Mouse (Mus musculus) spleen, adult 2 months (tissue): ENCODE results near the gene Olfr569. TPM values are rescaled to one million over a fixed set of nuclear protein-coding genes. Genes with fewer than 3 reads are reported as not detected.

Source experiments
- DNase-seq, 2 experiments: peaks; one replicate each; pipeline versions ENCODE4 v3.0.0 to v3.0.0-alpha.2; 2012 to 2021; ENCODE audit warnings: low spot score in 2 of 2, low read depth in 1 of 2
- H3K27ac ChIP-seq: fragments of 200-500 bp; 2 replicates; pipeline ENCODE4 v1.5.1; 2012; ENCODE audit warnings: low read length, inconsistent platforms; ENCODE audit not compliant: insufficient read depth
- H3K27me3 ChIP-seq: fragments of 200-500 bp; 2 replicates; pipeline ENCODE4 v1.6.1; 2012; ENCODE audit warnings: mild to moderate bottlenecking, moderate library complexity, low read length, inconsistent platforms; ENCODE audit not compliant: control insufficient read depth, insufficient read depth
- H3K36me3 ChIP-seq: fragments of 200-500 bp; 2 replicates; pipeline ENCODE4 v1.6.1; 2012; ENCODE audit warnings: mild to moderate bottlenecking, low read length, inconsistent platforms; ENCODE audit not compliant: control insufficient read depth, insufficient read depth
- H3K4me1 ChIP-seq: fragments of 200-500 bp; 2 replicates; pipeline ENCODE4 v1.6.1; 2011; ENCODE audit warnings: inconsistent platforms; ENCODE audit not compliant: control insufficient read depth, insufficient read depth, insufficient read length
- H3K4me3 ChIP-seq: fragments of 200-500 bp; 2 replicates; pipeline ENCODE4 v1.5.1; 2011; ENCODE audit warnings: mild to moderate bottlenecking, inconsistent platforms; ENCODE audit not compliant: insufficient read depth, insufficient read length; ENCODE audit errors: extremely low read depth
- CTCF ChIP-seq: fragments of 200-500 bp; IDR thresholded peaks from 2 replicates; pipeline ENCODE4 v1.5.1; 2011; ENCODE audit warnings: mild to moderate bottlenecking, inconsistent platforms; ENCODE audit not compliant: insufficient read depth, insufficient read length, insufficient replicate concordance; ENCODE audit errors: extremely low read depth
- POLR2A ChIP-seq: fragments of 200-500 bp; IDR thresholded peaks from 2 replicates; pipeline ENCODE4 v1.6.1; 2011; ENCODE audit warnings: low read depth, low read length, inconsistent platforms
- WGBS: fragments of 180-500 bp; shearing (Covaris S2); methylation state at CpG from one replicate; pipeline ENCODE4 v1.1.7; 2018; 5-methylcytosine and 5-hydroxymethylcytosine counted together
- polyA plus RNA-seq: library from polyadenylated mRNA; depleted of rRNA; stranded (reverse); fragments of >200 nt; gene quantifications from 2 replicates; pipeline ENCODE4 v1.2.3, GENCODE M21; 2012; rRNA removed

Olfr569 gene
- polyA plus RNA-seq, 1 experiment: not detected

GRCm38 (mm10) chr7:102876822-102877221 lies 13.9 kb downstream of the Olfr569 start, which contains the start of gene Olfr568:
Gene Olfr568 (plus strand): TSS chr7:102877122.
- no peak for DNase-seq
- TF ChIP-seq CTCF: no peak
- TF ChIP-seq POLR2A: no peak
- H3K27me3 ChIP-seq: no peaks in the 10 kb centered on the region

GRCm38 (mm10) chr7:102858665-102859064 lies 32.0 kb downstream of the Olfr569 start, which contains the start of gene Olfr566:
Gene Olfr566 (minus strand): TSS chr7:102858765.
- Histone ChIP-seq H3K27ac (no peak within 1 kb of the TSS), H3K27me3 (no peaks in the 10 kb centered on the region), H3K36me3 (no peaks in the 10 kb centered on the region), H3K4me1 (no peaks in the 10 kb centered on the region), H3K4me3 (no peak within 1 kb of the TSS)
- no peak for DNase-seq
- TF ChIP-seq CTCF (no peak), POLR2A (no peak)
- WGBS: 81% methylated on average over 1 of the region's 1 CpGs

More at GRCm38 (mm10) chr7:102876822-102877221, 13.9 kb downstream of the Olfr569 start, which contains the start of gene Olfr568:
- Histone ChIP-seq H3K36me3 (no peaks in the 10 kb centered on the region), H3K4me1 (no peaks in the 10 kb centered on the region), H3K27ac (no peak within 1 kb of the TSS), H3K4me3 (no peak within 1 kb of the TSS)

- Histone ChIP-seq H3K4me1 (no peaks in the 10 kb centered on the region), H3K4me3 (no peak overlapping the region), H3K36me3 (no peaks in the 10 kb centered on the region), H3K27me3 (no peaks in the 10 kb centered on the region), H3K27ac (no peak overlapping the region)
- no peak for DNase-seq
- no peak for TF ChIP-seq POLR2A
- no peak for TF ChIP-seq CTCF
These were observed 34.9 kb downstream of the Olfr569 start for GRCm38 (mm10) chr7:102855807-102856206.

Other genes starting within 250 kb of the Olfr569 start
- gene Olfr555, start 232.1 kb downstream of the Olfr569 start, polyA plus RNA-seq: not detected in 2 replicates
- gene Olfr556, start 226.0 kb downstream of the Olfr569 start, polyA plus RNA-seq: not detected in 2 replicates
- gene Trim68, start 203.6 kb downstream of the Olfr569 start, polyA plus RNA-seq: 10.6 and 12.4 TPM in 2 replicates
- gene Olfr557, start 195.0 kb downstream of the Olfr569 start, polyA plus RNA-seq: not detected in 2 replicates
- 0.07 and 0.19 TPM in 2 replicates for gene Olfr558, start 188.7 kb downstream of the Olfr569 start, polyA plus RNA-seq
- gene Olfr33, start 171.8 kb downstream of the Olfr569 start, polyA plus RNA-seq: not detected in 2 replicates
- not detected in 2 replicates for gene Olfr559, start 163.4 kb downstream of the Olfr569 start, polyA plus RNA-seq
- not detected in 2 replicates for gene Olfr560, start 131.5 kb downstream of the Olfr569 start, polyA plus RNA-seq
- gene Olfr78, start 131.4 kb downstream of the Olfr569 start, polyA plus RNA-seq: 0.12 and 0.26 TPM in 2 replicates
- not detected in 2 replicates for gene Olfr561, start 119.7 kb downstream of the Olfr569 start, polyA plus RNA-seq
- not detected in 2 replicates for gene Olfr564, start 87.4 kb downstream of the Olfr569 start, polyA plus RNA-seq
- gene Olfr566, start 32.1 kb downstream of the Olfr569 start, polyA plus RNA-seq: not detected in 2 replicates
- gene Olfr568, start 13.8 kb downstream of the Olfr569 start, polyA plus RNA-seq: not detected in 2 replicates
- gene Olfr570, start 3.7 kb upstream of the Olfr569 start, polyA plus RNA-seq: not detected in 2 replicates
- gene Olfr571, start 26.7 kb upstream of the Olfr569 start, polyA plus RNA-seq: not detected in 2 replicates
- not detected in 2 replicates for gene Olfr572, start 33.5 kb upstream of the Olfr569 start, polyA plus RNA-seq
- not detected in 2 replicates for gene Olfr573-ps1, start 51.7 kb upstream of the Olfr569 start, polyA plus RNA-seq
- not detected in 2 replicates for gene Olfr574, start 57.6 kb upstream of the Olfr569 start, polyA plus RNA-seq
- gene Olfr575, start 67.9 kb upstream of the Olfr569 start, polyA plus RNA-seq: not detected in 2 replicates
- not detected in 2 replicates for gene Olfr576, start 71.8 kb upstream of the Olfr569 start, polyA plus RNA-seq
- not detected in 2 replicates for gene Olfr577, start 85.1 kb upstream of the Olfr569 start, polyA plus RNA-seq
- not detected in 2 replicates for gene Olfr578, start 98.4 kb upstream of the Olfr569 start, polyA plus RNA-seq
- not detected in 2 replicates for gene Olfr582, start 147.1 kb upstream of the Olfr569 start, polyA plus RNA-seq
- gene Olfr583, start 160.4 kb upstream of the Olfr569 start, polyA plus RNA-seq: not detected in 2 replicates
- gene Olfr584, start 191.0 kb upstream of the Olfr569 start, polyA plus RNA-seq: not detected in 2 replicates
- gene Olfr585, start 206.8 kb upstream of the Olfr569 start, polyA plus RNA-seq: not detected in 2 replicates
- gene Olfr586, start 234.8 kb upstream of the Olfr569 start, polyA plus RNA-seq: not detected in 2 replicates
- not detected in 2 replicates for gene Olfr588-ps1, start 250.0 kb upstream of the Olfr569 start, polyA plus RNA-seq